Mouse (Mus musculus) urinary bladder, postnatal 10 days (tissue): ENCODE results near the gene Dcun1d2.
A peak's percentile ranks its signal among the peaks of the same experiment; 100 is the strongest.

Experiments
- DNase-seq: peaks from one replicate; pipeline ENCODE4 v3.0.0; 2022; ENCODE audit warnings: low spot score

Dcun1d2 gene

DNA sequence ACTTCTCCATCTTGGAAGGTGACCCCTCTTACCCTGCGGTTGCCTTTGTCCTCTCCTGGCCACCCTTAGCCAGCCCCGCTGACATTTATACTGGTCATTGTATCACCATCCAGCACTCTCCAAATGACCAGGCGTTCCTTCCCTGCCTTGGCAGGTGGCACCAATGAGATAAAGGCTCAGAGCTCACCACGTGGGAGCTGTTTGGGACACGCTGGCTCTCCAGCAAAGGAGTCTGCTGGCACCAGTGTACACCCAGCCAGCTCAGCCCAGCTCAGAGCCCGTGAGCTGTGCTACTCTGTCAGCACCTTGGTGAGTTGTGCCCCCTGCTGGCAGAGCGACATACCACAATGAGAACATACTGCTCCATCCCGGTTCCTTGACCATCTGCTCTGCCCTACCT lies 33.9 kb downstream of the Dcun1d2 start, which contains the start of gene Adprhl1:
TSS of gene Adprhl1 (minus strand) at position 144 of the 400 bp plus-strand sequence.
- DNase-seq: peak; percentile 30

DNA sequence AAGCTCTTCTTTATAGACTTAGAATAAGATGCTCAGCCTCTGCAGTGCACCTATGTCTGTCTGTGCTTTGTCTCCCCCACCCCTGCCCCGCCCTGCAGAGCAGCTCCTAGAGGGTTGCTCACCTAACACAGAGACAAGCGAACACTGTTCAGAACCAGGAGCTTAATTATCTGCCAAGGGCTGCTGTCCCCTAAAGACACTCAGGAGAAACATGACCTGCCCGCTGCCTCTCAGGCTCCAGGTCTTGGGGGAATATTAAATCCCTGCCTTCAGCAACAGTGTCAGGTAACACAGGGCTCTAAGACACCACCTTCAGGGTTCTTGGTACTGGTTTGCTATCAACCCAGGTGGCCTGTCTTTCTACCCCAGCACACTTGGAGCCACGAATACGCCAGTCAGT lies 34.5 kb downstream of the Dcun1d2 start:
- DNase-seq: no peak

DNA sequence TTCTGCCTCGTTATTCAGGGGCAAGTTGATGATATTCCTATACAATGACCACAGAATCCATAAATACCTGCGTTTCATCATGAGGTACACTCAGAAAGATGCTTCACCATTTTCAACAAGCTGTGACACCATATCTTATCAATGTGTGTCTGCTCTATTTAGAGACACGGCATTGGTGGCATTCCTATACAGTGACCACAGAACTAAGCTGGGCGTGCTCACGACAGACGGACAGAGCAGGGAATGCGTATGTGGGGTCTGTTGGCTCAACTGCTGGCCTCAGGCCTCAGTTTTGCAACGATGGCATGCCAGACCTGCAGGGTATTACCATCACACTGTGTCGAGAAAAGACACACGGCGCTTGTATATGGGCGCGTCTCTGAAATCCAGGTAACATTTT lies 35.1 kb downstream of the Dcun1d2 start:
- DNase-seq: no peak

DNA sequence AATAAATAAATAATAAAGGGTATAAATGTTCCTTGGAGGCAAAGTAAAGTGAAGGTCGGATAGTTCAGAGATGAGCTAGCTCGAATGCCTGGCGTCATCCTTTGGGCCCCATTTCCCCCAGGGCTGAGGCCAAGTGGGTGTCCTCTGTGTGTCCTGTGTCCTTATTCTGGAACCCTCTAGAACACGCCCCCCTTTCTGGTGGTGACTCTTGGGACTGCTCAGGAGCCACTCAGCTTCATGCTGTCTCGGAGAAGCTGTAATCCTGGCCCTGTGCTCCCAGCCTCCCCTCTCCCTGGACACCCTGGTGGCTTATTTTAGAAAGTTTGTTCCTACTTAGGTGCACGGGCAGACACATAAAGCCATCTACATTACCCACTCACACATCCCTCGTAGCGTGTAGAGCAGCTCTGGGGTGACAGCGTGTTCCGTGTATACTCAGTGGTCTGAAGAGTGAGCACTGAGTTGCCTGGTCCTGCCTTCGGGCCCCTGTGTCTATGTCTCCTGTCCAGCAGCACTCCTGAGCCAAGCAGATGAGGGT lies 43.5 kb downstream of the Dcun1d2 start:
- DNase-seq: no peak

DNA sequence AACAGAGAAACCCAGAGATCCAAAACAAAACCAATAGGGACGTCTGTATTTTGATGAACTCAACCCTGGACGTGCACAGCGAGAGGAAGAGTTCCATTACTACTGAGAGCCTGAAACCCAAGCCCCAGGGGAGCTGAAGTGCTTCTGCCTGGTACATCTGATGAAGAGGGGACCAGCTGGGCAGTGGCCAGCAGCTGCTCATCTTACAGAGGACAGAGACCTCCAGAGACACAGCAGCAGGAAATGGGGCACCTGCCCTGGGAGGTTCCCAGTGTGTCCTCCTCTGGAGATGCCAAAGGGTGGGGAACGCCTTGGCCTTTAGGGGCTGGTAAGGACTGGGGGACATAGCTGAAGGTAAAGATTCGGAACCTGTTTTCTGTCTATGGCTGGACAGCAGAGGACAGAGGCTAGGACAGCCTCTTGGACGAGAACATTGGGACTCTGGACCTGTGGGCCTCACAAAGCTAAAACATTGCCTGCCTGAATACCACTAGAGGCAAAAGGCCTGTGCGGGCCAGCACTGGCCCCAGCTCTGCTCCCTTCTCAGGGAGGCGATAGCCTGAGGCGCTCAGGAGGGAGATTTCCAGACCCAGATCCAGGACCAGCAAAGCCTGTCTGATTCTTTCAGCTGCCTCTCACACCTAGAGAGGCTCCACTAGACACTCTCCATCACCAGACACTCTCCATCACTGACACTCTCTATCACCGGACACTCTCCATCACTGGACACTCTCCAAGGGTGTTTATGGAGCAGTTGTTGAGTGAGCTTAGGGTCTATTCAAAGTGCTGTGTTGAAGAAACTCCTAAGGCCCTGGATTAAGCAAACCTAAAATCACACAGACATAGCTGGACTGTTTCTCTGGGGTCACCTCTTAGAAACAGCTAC lies 44.7 kb downstream of the Dcun1d2 start:
- DNase-seq: no peak

DNA sequence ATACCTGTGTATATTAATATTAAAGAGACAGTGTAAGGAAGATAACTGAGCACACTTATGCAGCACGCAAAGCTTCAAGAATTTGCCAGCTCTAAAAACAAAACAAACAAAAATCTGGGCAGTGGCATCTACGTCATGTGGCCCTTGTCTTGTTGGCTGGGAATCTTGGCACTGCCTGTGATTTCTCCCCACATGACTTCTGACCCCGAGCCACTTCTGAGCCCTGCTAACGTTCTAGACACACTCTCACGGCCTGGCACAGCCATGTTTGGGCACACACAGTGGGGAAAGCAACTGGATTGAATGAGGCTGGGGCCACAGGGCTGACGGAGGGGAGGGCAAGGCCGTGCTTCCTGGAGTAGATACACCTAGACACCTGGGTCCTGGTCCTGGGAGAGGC lies 47.2 kb downstream of the Dcun1d2 start:
- DNase-seq: no peak

DNA sequence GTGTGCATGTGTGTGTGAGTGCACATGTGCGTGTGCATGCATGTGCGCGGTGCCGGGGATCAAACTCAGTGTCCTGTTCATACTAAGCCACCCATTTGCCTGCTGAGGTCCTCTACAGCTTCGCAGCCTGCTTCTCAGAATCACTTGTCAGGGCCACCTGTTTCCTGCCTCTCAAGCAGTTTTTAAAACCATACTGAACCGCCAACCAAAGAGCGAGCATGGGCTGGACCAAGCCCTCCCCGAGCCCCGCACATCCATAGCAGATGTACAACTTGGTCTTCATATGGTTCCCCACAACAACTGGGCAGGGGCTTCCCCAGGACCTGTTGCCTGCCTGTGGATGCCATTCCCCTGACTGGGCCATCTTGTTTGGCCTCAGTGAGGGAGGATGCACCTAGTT lies 47.9 kb downstream of the Dcun1d2 start:
- DNase-seq: no peak

DNA sequence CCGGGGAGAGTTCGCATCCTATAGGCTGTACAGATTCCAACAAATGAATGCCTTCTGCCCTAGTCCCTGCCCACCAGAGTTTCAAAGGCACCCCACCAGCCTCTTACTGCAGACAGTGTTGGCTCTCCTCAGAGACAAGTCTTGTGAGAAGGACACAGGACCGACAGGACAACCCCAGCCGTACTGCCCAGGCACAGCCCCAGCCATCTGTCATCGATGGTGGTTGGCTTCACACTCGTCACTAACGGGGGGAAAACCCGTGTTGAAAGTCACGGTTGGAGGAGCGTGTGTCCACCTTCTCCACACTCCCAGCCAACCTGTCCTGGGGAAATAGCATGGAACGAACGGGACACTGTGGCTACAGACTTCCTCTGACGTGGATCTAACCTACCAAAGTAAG lies 53.1 kb downstream of the Dcun1d2 start:
- DNase-seq: no peak

DNA sequence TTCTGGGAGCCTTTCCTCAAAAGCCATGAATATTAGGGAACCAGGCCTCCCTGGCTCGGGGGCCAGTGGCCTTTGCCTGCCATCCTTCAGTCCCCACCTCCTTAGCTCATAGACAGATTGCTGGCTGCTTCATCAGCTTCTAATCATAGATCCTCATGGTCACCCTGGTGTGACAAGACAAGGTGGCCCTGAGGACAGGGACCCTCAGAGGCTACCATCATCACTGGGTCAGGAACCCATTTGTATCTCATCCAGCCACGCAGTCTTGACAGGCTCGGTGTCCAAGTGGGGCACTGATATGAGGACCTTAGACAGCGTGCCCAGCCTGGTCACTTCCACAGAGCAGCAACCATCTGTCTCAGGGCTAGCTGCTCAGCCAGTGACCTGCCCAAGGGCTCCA lies 57.5 kb downstream of the Dcun1d2 start:
- no peak for DNase-seq

DNA sequence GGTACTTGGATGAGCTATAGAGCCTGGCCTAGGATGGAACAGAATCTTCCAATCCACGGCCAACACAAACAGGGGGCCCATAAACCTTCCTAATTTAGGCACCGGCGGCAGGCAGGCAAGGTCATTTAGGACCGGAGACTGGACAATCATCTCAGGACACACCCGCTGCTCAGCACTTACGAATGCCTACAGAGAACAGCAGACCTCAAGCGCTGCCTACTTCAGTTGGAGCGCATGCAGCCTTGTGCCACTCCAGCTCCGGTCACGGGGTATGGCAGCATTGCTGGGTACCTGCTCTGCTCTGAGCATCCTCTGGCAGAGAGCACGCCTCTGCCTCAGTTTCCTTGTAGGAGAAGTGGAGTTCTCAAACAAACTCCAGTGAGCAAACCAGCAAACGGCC lies 58.1 kb downstream of the Dcun1d2 start:
- no peak for DNase-seq

DNA sequence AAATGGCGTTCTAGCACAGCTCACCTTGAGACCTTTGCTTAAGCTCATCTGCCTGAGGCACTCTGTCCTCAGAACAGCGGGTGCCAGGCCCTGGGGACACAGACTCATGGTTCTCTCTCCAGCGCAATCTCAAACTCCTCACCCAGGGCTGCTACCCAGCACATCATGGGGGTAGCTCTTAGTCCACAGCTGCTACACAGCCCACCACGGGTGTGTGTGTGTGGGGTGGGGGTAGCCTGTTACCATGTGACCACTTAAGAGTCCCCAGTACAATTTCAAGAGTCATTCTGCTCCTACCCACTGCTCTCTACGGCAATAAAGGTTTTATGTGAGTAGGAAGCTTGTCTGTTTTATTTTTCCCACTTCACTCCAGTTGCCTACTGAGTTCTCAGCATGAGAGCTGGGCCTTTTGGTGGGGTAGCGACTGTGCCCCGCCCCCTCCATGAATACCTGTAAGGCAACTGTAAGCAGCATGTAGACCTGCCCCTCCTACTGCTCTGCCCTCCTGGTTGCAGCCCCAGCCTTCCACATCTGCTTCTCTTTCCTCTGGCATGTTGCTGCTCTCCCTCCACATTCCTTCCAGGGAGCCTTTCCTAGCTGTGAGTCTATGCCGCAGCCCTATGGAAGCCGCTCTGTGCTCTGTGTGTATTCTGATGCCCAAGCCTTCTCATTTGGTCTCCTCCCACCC lies 58.9 kb downstream of the Dcun1d2 start:
- DNase-seq: no peak

DNA sequence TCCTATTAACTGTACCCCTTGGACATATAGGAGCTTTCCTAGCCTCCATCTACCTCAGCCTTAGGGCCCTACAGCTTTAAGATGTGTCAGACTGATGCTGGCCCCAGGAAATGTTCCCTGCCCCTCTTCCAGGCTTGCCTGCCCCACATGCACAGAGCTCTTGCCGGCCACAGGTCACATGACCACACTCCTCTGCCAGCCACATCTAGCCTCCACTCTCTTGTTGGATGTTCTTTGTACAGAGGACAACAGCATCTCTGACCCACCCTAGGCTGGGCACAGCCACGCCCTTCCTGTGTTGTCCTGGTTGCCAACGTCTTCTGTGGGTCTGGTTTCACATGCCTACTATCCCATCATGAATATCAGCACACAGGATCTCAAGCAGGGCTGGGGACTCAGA lies 60.7 kb downstream of the Dcun1d2 start:
- DNase-seq: no peak

DNA sequence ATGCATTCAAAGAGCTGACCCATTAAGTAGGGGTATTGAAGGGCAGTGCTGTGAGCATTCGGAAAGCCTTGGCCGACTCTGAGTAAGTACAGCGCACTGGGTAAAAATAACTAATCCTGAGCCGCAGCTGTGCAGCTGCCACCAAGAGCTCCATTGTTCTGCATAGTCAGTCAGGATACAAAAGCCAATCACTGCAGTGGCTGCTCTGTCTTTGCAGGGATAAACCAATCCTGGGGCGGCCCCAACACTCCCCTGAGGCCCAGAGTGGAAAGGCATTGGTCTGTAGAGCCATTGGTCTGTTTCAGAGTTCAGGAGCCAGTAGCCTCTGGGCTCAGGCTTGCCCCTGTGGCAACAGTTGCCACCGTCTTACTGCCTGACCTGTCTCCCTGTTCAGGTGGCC lies 61.6 kb downstream of the Dcun1d2 start:
- no peak for DNase-seq

DNA sequence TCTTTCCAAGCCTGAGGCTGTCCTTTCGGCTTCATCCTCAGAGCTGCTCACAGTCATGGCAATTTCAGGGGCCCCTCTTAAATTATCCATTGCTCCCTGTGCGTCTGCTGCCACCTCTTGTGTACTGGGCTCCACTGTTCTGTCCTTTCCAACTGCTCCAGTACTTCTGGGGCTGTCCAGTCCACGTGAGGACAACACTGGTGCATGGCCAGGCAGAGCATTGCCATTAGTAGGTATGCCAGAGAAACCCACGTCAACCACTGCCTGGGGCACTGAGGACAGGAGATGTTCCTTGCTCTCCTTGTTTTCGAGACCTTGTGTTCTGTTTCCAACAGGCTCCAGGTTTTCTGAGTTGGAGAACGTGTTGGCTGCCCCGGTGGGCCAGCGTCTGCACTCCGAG lies 63.5 kb downstream of the Dcun1d2 start:
- no peak for DNase-seq

DNA sequence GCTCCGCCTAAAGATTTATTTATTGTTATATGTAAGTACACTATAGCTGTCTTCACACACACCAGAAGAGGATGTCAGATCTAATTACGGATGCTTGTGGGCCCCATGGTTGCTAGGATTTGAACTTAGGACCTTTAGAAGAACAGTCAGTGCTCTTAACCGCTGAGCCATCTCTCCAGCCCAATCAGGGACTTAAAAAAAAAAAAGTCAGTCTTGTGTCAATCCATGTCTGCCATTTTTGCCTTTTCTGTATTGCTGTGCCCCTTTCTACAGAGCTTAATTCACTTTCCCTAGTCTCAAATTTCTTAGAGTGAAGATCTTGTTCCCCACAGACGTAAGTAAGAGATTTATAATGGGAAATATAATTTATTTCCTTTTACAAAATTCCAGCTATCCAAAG lies 69.5 kb downstream of the Dcun1d2 start:
- no peak for DNase-seq

DNA sequence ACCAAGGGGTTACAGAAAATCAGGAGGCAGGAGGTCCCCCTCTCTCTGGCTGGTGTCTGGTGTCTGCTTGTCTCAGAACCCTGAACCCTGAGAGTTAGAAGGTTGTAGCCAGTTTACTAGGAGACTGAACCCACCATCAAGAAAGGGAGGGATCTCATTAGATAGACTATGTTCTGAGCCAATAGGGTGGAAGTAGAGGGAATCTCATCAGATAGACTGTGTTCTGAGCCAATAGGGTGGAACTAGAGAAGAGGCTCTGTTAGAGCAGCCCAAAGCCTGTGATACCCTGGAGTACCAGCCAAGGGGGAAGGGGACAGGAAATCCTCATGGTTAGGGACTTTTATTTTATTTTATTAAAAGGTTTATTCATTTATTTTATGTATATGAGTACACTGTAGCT lies 69.9 kb downstream of the Dcun1d2 start:
- no peak for DNase-seq

DNA sequence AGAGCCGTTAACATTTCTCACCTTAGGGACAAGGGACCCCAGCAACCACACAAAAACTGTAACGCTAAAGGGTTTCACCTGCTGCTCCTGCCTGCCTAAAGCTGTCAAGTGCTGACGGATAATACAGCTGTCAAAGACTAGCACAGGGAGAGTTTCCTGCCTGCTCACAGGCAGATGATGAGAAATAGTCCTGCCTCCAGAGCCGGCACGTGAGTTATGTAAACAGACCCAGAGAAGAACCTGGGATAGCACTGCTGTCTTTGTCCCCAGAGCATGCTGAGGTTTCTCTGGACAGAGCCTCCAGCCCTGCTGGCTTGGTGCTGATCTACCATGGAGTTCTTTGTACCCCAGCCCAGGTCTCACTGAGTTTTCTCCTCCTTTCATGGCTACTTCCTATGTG lies 70.8 kb downstream of the Dcun1d2 start:
- no peak for DNase-seq

DNA sequence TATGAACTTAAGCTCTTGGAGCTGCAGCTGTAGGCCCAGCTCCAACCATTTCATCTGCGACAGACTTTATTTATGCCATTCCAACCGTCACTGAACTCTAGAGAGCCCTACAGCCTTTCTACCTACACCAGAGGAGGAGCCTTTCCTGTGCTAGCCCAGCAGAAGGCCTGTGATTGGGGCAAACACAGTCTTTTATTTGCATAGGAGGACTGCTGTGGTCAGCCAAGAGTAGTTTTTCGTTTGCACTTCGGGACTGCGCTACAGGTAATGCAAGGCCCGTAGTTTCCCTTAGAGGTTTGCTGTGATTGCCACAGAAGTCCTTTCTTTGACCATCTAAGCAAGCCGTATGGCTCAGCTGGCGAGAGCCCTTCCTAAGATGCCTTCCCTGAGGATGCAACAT lies 71.5 kb downstream of the Dcun1d2 start:
- no peak for DNase-seq

DNA sequence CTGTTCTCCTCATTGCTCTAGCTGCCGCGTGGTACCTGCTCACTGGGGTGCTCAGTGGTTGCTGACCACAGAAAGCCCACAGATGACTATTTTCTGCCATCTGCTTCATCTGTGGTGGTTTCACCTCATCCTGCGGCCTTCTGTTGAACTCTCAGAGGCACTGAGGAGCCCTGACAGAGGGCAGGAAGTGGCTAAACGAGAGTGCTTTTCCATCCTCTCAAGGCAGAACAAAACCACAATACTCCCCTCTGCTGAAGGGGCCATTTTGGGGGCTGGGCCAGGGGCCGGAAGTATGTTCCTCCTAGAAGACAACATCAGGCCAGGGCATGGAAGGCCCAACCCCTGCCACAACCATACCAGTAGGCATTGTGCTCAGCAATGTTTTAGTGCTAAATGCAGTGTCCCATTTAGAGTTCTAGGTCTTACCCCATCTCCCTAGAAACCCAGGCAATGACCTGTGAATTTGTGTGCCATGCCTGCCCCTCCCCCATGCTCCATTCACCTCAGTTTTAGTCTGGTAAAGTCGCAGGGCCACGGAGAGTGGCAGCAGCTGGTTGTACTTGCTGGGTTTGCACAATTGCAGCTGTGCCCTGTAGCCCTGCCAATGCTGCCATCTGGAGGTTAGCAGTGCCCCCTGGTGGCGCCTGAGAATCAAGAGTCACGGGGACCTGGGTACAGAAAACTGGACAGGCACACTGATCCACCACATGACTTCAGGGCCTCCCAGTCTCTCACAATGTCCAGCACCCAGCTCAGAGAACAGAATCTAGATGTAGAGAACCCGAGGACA lies 74.3 kb downstream of the Dcun1d2 start:
- peak; percentile 66 for DNase-seq

DNA sequence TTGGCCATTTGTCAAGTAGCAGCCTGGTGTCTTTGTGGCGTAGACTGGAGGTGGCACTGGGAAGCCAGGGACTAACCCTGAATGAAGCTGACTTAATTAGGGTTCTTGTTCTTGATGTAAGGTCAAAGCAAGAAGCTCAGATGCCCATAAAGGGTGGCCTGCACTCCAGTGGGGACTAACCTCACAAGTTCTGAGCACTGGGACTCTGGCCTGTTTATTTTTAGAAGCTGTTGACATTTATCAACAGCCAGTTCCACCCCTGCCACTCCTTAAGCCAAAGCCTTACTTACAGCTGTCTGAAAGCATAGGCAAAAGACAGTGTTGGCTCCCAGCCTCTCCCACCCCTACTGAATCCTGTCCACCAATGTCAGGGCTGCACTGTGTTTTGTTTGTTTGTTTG lies 78.2 kb downstream of the Dcun1d2 start:
- no peak for DNase-seq

DNA sequence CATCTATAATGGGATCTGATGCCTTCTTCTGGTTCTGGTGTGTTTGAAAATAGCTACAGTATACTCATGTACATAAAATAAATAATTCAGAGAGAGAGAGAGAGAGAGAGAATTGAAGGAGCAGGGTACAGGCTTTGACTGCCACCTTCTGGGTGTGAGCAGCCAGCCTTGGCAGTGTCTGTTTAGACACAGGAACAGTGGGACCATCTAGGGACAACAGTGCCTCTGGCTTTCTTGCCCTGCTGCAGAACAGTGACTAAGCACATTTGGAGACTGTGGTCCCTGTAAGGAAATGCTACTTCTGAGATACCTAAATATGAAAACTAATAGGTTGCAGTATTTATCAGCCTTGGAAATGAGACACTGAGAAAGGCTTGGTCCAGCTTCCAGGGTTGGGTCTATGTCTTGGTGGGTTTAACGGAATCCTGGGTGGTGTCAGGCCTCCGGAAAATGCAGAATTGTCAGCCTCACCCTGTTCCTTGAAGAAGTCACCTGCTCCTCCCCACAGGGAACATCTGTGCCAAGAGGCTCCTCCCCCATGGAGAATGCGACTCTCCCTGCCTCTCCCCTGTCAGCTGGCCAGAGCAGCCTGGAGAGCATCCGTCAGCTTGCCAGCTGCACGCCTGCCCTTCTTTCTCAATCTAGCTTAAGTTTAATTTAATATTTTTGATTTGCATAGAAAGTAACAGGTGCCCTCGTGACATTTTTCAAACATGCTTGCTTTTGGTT lies 79.1 kb downstream of the Dcun1d2 start:
- no peak for DNase-seq

DNA sequence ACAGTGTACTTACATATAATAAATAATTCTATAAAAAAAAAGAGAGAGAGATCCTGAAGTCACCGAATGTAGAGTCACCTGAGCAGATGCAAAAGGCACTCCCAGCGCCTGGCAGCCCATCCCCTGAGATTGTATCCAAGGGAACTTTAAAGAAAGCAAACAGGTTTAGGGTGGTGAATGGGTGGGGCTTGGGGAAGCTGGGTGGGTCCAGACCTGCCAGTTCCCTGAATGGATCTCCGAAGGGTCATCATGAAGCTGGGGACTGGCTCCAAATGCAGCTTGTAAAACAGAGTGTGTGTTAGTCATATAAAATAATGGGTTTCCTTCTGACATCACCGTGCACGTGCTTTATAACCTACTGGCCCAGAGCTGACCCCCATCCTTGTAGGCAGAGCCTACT lies 81.6 kb downstream of the Dcun1d2 start:
- DNase-seq: no peak
